Mouse (Mus musculus) MEL (cell line): Measurements from ENCODE around the gene Kdm6b. TPM values are rescaled to one million over a fixed set of nuclear protein-coding genes. Genes with fewer than 3 reads are reported as not detected.

Source experiments
- DNase-seq: peaks from one replicate; pipeline ENCODE4 v3.0.0; 2011; ENCODE audit warnings: low read depth, low spot score
- H3K27ac ChIP-seq: 2 replicates; pipeline ENCODE4 v1.5.1; 2012; ENCODE audit warnings: low read depth, mild to moderate bottlenecking, control low read depth, low read length, moderate library complexity; ENCODE audit not compliant: control insufficient read depth
- H3K27me3 ChIP-seq, 2 experiments: fragments of 150-350 bp in 1 of 2; sonication (generic) in 1 of 2; 2 replicates each; pipeline ENCODE4 v1.6.1; 2012; ENCODE audit warnings: low read length in 2 of 2, mild to moderate bottlenecking in 2 of 2, improper control_type of control experiment in 1 of 2, moderate library complexity in 1 of 2; ENCODE audit not compliant: insufficient read depth in 2 of 2, control insufficient read depth in 1 of 2
- H3K36me3 ChIP-seq, 2 experiments: 2 replicates each; pipeline ENCODE4 v1.6.1; 2012 to 2014; ENCODE audit warnings: low read length in 2 of 2, improper control_type of control experiment in 1 of 2, inconsistent platforms in 1 of 2, mild to moderate bottlenecking in 1 of 2; ENCODE audit not compliant: insufficient read depth in 2 of 2, control insufficient read depth in 1 of 2
- H3K4me1 ChIP-seq, 2 experiments: fragments of 150-350 bp in 1 of 2; sonication (generic) in 1 of 2; 2 replicates each; pipeline ENCODE4 v1.6.1; 2012; ENCODE audit warnings: low read length in 2 of 2, improper control_type of control experiment in 1 of 2, mild to moderate bottlenecking in 1 of 2; ENCODE audit not compliant: insufficient read depth in 2 of 2, control insufficient read depth in 1 of 2
- H3K4me3 ChIP-seq, 2 experiments: fragments of 150-350 bp in 1 of 2; sonication (generic) in 1 of 2; 2 replicates each; pipeline ENCODE4 v1.5.1; 2012; ENCODE audit warnings: low read depth in 2 of 2, low read length in 2 of 2, mild to moderate bottlenecking in 2 of 2, moderate library complexity in 2 of 2, control low read depth in 1 of 2, improper control_type of control experiment in 1 of 2; ENCODE audit not compliant: control insufficient read depth in 1 of 2, insufficient read depth in 1 of 2
- H3K79me2 ChIP-seq: 2 replicates; pipeline ENCODE4 v1.6.1; 2012; ENCODE audit warnings: mild to moderate bottlenecking, low read length, moderate library complexity; ENCODE audit not compliant: control insufficient read depth, poor library complexity, insufficient read depth
- H3K9ac ChIP-seq: 2 replicates; pipeline ENCODE4 v1.6.1; 2012; ENCODE audit warnings: low read depth, mild to moderate bottlenecking, control low read depth, low read length, moderate library complexity; ENCODE audit not compliant: control insufficient read depth, poor library complexity, severe bottlenecking
- H3K9me3 ChIP-seq: fragments of 150-350 bp; sonication (generic); replicated peaks from 2 replicates; pipeline ENCODE4 v1.6.1; 2012; ENCODE audit warnings: mild to moderate bottlenecking, low read length, improper control_type of control experiment, moderate library complexity; ENCODE audit not compliant: insufficient read depth
- CHD1 ChIP-seq: IDR thresholded peaks from 2 replicates; pipeline ENCODE4 v1.6.1; 2012; ENCODE audit warnings: low read depth, mild to moderate bottlenecking, inconsistent platforms, low read length, improper control_type of control experiment
- CTCF ChIP-seq, 3 experiments: IDR thresholded peaks in 2 of 3; conservative IDR thresholded peaks in 1 of 3; 2 replicates each; pipeline ENCODE4 v1.5.1; 2011 to 2012; ENCODE audit warnings: low read length in 3 of 3, low read depth in 2 of 3, mild to moderate bottlenecking in 2 of 3, improper control_type of control experiment in 1 of 3, inconsistent platforms in 1 of 3, mixed read lengths in 1 of 3, moderate library complexity in 1 of 3; ENCODE audit not compliant: control insufficient read depth in 1 of 3, insufficient read depth in 1 of 3, poor library complexity in 1 of 3, severe bottlenecking in 1 of 3
- EP300 ChIP-seq, 2 experiments: IDR thresholded peaks; 2 replicates each; pipeline ENCODE4 v1.6.1; 2011; ENCODE audit warnings: improper control_type of control experiment in 2 of 2, low read length in 2 of 2, low read depth in 1 of 2, mild to moderate bottlenecking in 1 of 2
- ETS1 ChIP-seq: IDR thresholded peaks from 2 replicates; pipeline ENCODE4 v1.6.1; 2012; ENCODE audit warnings: low read depth, mild to moderate bottlenecking, inconsistent platforms, low read length, improper control_type of control experiment, moderate library complexity
- GATA1 ChIP-seq: IDR thresholded peaks from 2 replicates; pipeline ENCODE4 v1.6.1; 2011; ENCODE audit warnings: low read depth, low read length, improper control_type of control experiment
- HCFC1 ChIP-seq: IDR thresholded peaks from 2 replicates; pipeline ENCODE4 v1.6.1; 2012; ENCODE audit warnings: low read depth, mild to moderate bottlenecking, inconsistent platforms, low read length, improper control_type of control experiment, moderate library complexity
- JUND ChIP-seq: IDR thresholded peaks from 2 replicates; pipeline ENCODE4 v1.6.1; 2011; ENCODE audit warnings: low read depth, mild to moderate bottlenecking, improper control_type of control experiment, low read length
- KAT2A ChIP-seq: conservative IDR thresholded peaks from 2 replicates; pipeline ENCODE4 v1.6.1; 2012; ENCODE audit warnings: low read depth, low read length, improper control_type of control experiment, inconsistent platforms
- MAFK ChIP-seq: IDR thresholded peaks from 2 replicates; pipeline ENCODE4 v1.6.1; 2011; ENCODE audit warnings: low read depth, mild to moderate bottlenecking, low read length, improper control_type of control experiment, borderline replicate concordance
- MAX ChIP-seq: IDR thresholded peaks from 2 replicates; pipeline ENCODE4 v1.6.1; 2011; ENCODE audit warnings: low read length, improper control_type of control experiment
- MYB ChIP-seq: IDR thresholded peaks from 2 replicates; pipeline ENCODE4 v1.6.1; 2011; ENCODE audit warnings: mild to moderate bottlenecking, low read depth, low read length, improper control_type of control experiment
- MYC ChIP-seq: IDR thresholded peaks from 2 replicates; pipeline ENCODE4 v1.6.1; 2011; ENCODE audit warnings: low read depth, mild to moderate bottlenecking, low read length, improper control_type of control experiment, moderate library complexity
- NELFE ChIP-seq: IDR thresholded peaks from 2 replicates; pipeline ENCODE4 v1.6.1; 2011; ENCODE audit warnings: low read depth, low read length, improper control_type of control experiment
- POLR2A ChIP-seq, 2 experiments: IDR thresholded peaks; 2 replicates each; pipeline ENCODE4 v1.6.1; 2011 to 2012; ENCODE audit warnings: low read length in 2 of 2, mild to moderate bottlenecking in 2 of 2, control low read depth in 1 of 2, improper control_type of control experiment in 1 of 2, low read depth in 1 of 2, moderate library complexity in 1 of 2; ENCODE audit not compliant: control insufficient read depth in 1 of 2, insufficient read depth in 1 of 2, poor library complexity in 1 of 2
- POLR2AphosphoS2 ChIP-seq: IDR thresholded peaks from 2 replicates; pipeline ENCODE4 v1.6.1; 2011; ENCODE audit warnings: low read length, improper control_type of control experiment
- POLR2AphosphoS5 ChIP-seq: IDR thresholded peaks from 2 replicates; pipeline ENCODE4 v1.6.1; 2012; ENCODE audit warnings: low read depth, borderline replicate concordance, mild to moderate bottlenecking, inconsistent platforms, low read length, moderate library complexity, mixed read lengths
- RAD21 ChIP-seq: IDR thresholded peaks from 2 replicates; pipeline ENCODE4 v1.6.1; 2011; ENCODE audit warnings: mild to moderate bottlenecking, low read depth, low read length, improper control_type of control experiment
- RCOR1 ChIP-seq: IDR thresholded peaks from 2 replicates; pipeline ENCODE4 v1.6.1; 2012; ENCODE audit warnings: low read depth, mild to moderate bottlenecking, inconsistent platforms, low read length, improper control_type of control experiment
- SIN3A ChIP-seq: IDR thresholded peaks from 2 replicates; pipeline ENCODE4 v1.6.1; 2012; ENCODE audit warnings: low read length, improper control_type of control experiment, inconsistent platforms
- SMC3 ChIP-seq: IDR thresholded peaks from 2 replicates; pipeline ENCODE4 v1.6.1; 2011; ENCODE audit warnings: low read depth, low read length, improper control_type of control experiment
- TBP ChIP-seq: IDR thresholded peaks from 2 replicates; pipeline ENCODE4 v1.8.0; 2011; ENCODE audit warnings: low read depth, low read length, improper control_type of control experiment
- TCF12 ChIP-seq: IDR thresholded peaks from 2 replicates; pipeline ENCODE4 v1.6.1; 2014; ENCODE audit warnings: low read depth, mild to moderate bottlenecking, inconsistent platforms, low read length, improper control_type of control experiment, moderate library complexity
- USF1 ChIP-seq: IDR thresholded peaks from 2 replicates; pipeline ENCODE4 v1.6.1; 2014; ENCODE audit warnings: low read depth, mild to moderate bottlenecking, inconsistent platforms, low read length, improper control_type of control experiment, moderate library complexity
- ZC3H11A ChIP-seq: IDR thresholded peaks from 2 replicates; pipeline ENCODE4 v1.6.1; 2012; ENCODE audit warnings: low read depth, mild to moderate bottlenecking, inconsistent platforms, low read length, improper control_type of control experiment
- ZKSCAN1 ChIP-seq: IDR thresholded peaks from 2 replicates; pipeline ENCODE4 v1.6.1; 2012; ENCODE audit warnings: low read depth, mild to moderate bottlenecking, inconsistent platforms, low read length, improper control_type of control experiment, moderate library complexity
- ZNF384 ChIP-seq: IDR thresholded peaks from 2 replicates; pipeline ENCODE4 v1.6.1; 2012; ENCODE audit warnings: low read depth, mild to moderate bottlenecking, inconsistent platforms, low read length, improper control_type of control experiment
- polyA plus RNA-seq, 2 experiments: library from polyadenylated mRNA; stranded (reverse) in 1 of 2; unstranded in 1 of 2; fragments of >175 nt in 1 of 2; fragments of >200 nt in 1 of 2; gene quantifications; 2 replicates each; pipeline versions ENCODE4 v1.2.1 to v1.2.4; 2012; ENCODE audit warnings: low replicate concordance in 2 of 2, low read depth in 1 of 2; ENCODE audit not compliant: insufficient read length in 2 of 2, insufficient read depth in 1 of 2, missing spikeins in 1 of 2
- total RNA-seq: library from RNA; depleted of rRNA; stranded (reverse); fragments of 300-350 nt; gene quantifications from 2 replicates; pipeline ENCODE4 v1.2.3, GENCODE M21; 2012

Kdm6b gene
- total and polyA plus RNA-seq, 3 experiments = 5.8 to 43.4 (median 25.0) TPM

DNA sequence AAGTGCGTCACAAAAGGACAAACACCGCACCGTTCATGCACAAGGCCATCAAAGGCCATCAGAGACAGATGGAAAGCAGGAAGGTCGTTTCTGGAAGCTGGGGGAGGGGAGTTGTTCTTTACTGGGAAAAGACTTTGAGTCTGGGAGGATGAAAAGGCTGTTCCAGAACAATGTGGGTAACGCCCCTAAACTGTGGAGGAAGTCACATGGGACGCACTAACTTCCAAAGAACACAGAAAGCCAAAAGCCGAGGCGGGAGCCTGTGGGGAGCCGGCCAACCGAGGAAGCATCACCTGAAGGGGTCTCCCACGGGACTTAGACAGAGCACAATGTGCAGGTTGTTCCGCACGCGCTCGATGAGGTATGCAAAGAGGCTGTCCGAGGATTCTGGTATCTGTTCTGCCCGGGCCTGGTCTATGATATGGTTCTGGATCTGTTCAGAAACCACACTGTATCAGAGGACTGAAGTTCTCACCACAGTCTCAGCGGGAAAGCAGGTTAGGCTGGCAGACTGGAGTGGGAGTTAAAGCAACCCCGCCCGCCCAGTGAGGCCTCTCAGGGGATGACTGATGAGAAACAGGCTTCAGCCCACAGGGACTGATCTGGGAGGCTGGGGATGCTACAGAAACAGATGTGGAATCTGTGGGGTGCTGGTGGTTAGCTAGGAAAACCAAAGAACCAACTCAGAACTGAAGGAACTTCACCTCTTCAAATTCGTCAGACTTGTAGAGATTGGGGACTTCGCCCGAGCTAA is 38.8 kb upstream of the Kdm6b start:
- Histone ChIP-seq H3K9me3 (no peaks in the 10 kb centered on the region), H3K4me1 (no peaks in the 10 kb centered on the region), H3K9ac (no peak overlapping the region), H3K36me3 (no peaks in the 10 kb centered on the region), H3K4me3 (no peak overlapping the region), H3K27me3 (peaks cover 7 to 10% of the 10 kb centered on the region in 2 experiments), H3K27ac (no peak overlapping the region), H3K79me2 (no peaks in the 10 kb centered on the region)
- TF ChIP-seq MAX (no peak), POLR2A (IDR thresholded peaks at IDR 0.05; ENCODE audit: control insufficient read depth in 1 of 2, insufficient read depth in 1 of 2, low read depth in 1 of 2, low read length in 2 of 2, poor library complexity in 1 of 2) (no peak), ETS1 (no peak), ZNF384 (no peak), EP300 (IDR thresholded peaks at IDR 0.05; ENCODE audit: low read depth in 1 of 2, low read length in 2 of 2) (no peak), HCFC1 (no peak), POLR2AphosphoS2 (no peak), TCF12 (no peak), SIN3A (no peak), MYB (no peak), MAFK (no peak), TBP (no peak), CTCF (IDR thresholded peaks at IDR 0.05 in 2 of 3, conservative IDR thresholded peaks at IDR 0.05 in 1 of 3; ENCODE audit: control insufficient read depth in 1 of 3, insufficient read depth in 1 of 3, low read depth in 2 of 3, low read length in 3 of 3, poor library complexity in 1 of 3, severe bottlenecking in 1 of 3) (no peak), RCOR1 (no peak), USF1 (no peak), RAD21 (no peak), CHD1 (no peak), ZKSCAN1 (no peak), GATA1 (no peak)
- no peak for DNase-seq

DNA sequence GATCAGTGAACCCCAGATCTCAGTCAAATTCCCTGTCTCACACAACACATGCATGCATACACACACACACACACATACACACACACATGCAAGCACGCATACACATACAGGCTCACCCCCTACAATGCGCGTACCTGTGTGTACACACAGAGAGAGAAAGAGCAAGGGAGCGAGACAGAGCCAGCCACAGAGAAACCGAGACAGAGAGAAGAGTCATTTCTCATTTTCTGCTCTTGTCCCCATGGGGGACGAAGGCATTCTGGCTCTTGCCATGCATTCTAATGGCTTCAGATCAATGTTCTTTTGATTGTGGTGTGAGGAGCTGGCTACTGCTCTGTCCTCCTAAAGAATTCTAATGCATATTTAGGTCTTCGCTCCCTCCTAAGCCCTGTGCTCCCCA is 33.8 kb upstream of the Kdm6b start:
- H3K27ac ChIP-seq = no peak overlapping the region
- H3K36me3 ChIP-seq = no peaks in the 10 kb centered on the region
- H3K4me1 ChIP-seq = peaks cover 0 to 5% of the 10 kb centered on the region in 2 experiments; a peak in 1 of 4 replicates
- H3K27me3 ChIP-seq = peaks cover 3 to 7% of the 10 kb centered on the region in 2 experiments; a peak in 3 of 4 replicates
- no peaks in the 10 kb centered on the region for H3K79me2 ChIP-seq
- no peak overlapping the region for H3K9ac ChIP-seq
- no peaks in the 10 kb centered on the region for H3K9me3 ChIP-seq
- H3K4me3 ChIP-seq = no peak overlapping the region
- DNase-seq = no peak
- TF ChIP-seq ETS1 (no peak), JUND (no peak), POLR2AphosphoS5 (no peak), TCF12 (no peak), POLR2A (IDR thresholded peaks at IDR 0.05; ENCODE audit: control insufficient read depth in 1 of 2, insufficient read depth in 1 of 2, low read depth in 1 of 2, low read length in 2 of 2, poor library complexity in 1 of 2) (no peak), MAX (no peak), MYC (no peak), ZC3H11A (no peak), NELFE (no peak), KAT2A (no peak), SIN3A (no peak), ZKSCAN1 (no peak), GATA1 (no peak), SMC3 (no peak)
